Mouse (Mus musculus): Measurements from ENCODE around the gene Fam110a. TPM values are rescaled to one million over a fixed set of nuclear protein-coding genes. Genes with fewer than 3 reads are reported as not detected.

Gene Fam110a
- polyA plus RNA-seq, 1 experiment from 2014 or later, result 36.3 TPM

DNA sequence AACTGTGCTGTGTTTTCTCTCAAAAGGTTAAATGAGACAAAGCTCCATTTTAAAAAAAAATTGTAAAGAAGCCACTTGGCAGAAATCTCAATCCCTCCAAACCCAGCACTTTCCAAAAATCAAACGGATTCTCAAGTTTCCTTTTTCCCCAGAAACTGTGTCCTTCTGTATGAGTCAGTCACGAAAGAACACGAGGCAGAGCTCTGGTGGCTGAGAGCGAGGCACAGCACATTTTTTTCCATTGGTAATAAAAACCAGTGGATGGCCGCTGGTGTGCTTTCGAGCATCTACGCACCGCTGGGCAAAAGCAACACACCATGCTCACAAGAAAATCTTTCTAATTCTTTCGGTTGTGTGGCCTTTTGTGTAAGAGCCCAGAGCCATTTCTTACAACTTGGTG, 4.0 kb upstream of the Fam110a start:
- Histone ChIP-seq H3K27me3 (replicated peaks; ENCODE audit: insufficient read depth, low read length) (no peaks in the 10 kb centered on the region), H3K36me3 (ENCODE audit: insufficient read depth, low read length) (no peaks in the 10 kb centered on the region), H3K4me2 (replicated peaks; ENCODE audit: low read depth, low read length) (no peak overlapping the region), H3K4me3 (ENCODE audit: low read depth, low read length) (no peak overlapping the region), H3K27ac (ENCODE audit: low read length) (no peak overlapping the region), H3K4me1 (ENCODE audit: insufficient read depth, low read depth, low read length) (peaks cover 12% of the 10 kb centered on the region; the same call in 1 of the 2 replicates), H3K9ac (replicated peaks; ENCODE audit: low read depth) (no peak overlapping the region), H3K9me3 (ENCODE audit: low read length) (no peaks in the 10 kb centered on the region)
- WGBS, result 62% methylated on average over 9 of the region's 9 CpGs
- ATAC-seq (no peak), DNase-seq (ENCODE audit: low spot score) (no peak)
- TF ChIP-seq CTCF (IDR thresholded peaks at IDR 0.05), result no peak
- TF ChIP-seq EP300 (IDR thresholded peaks at IDR 0.05), result no peak

DNA sequence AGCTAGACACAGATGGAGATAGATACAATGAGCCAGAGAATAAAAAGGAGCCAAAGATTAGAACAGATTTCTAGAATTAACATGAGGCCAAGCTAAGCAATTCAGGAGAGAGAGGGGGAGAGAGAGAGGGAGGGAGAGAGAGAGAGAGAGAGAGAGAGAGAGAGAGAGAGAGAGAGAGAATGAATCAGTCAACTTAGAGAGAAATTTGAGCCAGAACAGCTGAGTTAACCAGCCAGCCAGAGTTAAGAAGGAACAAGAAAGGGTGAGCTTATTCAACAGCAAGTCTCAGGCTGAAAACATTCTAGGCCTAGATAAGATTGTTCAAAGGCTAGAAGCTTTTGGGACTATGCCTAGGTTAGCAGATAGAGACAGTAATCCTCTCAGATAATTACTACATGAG, 2.5 kb upstream of the Fam110a start:
- DNase-seq (ENCODE audit: low spot score), result no peak
- Histone ChIP-seq H3K36me3 (ENCODE audit: insufficient read depth, low read length) (no peaks in the 10 kb centered on the region), H3K27me3 (replicated peaks; ENCODE audit: insufficient read depth, low read length) (no peaks in the 10 kb centered on the region), H3K9me3 (ENCODE audit: low read length) (no peaks in the 10 kb centered on the region), H3K4me3 (ENCODE audit: low read depth, low read length) (no peak overlapping the region), H3K27ac (ENCODE audit: low read length) (no peak overlapping the region), H3K9ac (replicated peaks; ENCODE audit: low read depth) (no peak overlapping the region), H3K4me1 (ENCODE audit: insufficient read depth, low read depth, low read length) (peaks cover 21% of the 10 kb centered on the region; the same call in 1 of the 2 replicates), H3K4me2 (replicated peaks; ENCODE audit: low read depth, low read length) (no peak overlapping the region)
- TF ChIP-seq CTCF (IDR thresholded peaks at IDR 0.05) (no peak), EP300 (IDR thresholded peaks at IDR 0.05) (no peak)
- no peak for ATAC-seq

DNA sequence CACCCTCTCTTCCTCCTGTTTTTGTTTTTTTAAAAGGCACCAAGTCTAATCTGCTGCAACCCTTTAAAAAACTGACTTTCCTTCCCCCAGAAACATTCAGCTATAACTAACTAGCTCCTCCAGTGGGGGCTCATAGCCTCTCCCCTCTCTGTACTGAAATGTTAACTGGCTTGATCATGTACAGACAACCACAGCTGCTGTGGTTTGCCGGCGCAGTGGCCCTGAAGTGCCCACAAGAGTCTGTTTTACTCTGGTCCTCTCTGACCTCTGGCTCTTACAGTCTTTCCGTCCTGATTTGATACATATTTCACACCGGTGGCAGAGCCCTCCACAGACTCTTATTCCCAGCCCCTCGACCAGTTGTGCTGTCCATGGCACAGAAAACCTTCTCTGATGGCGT, 1.2 kb upstream of the Fam110a start:
- Histone ChIP-seq H3K9me3 (ENCODE audit: low read length) (no peaks in the 10 kb centered on the region), H3K27me3 (replicated peaks; ENCODE audit: insufficient read depth, low read length) (no peaks in the 10 kb centered on the region), H3K36me3 (ENCODE audit: insufficient read depth, low read length) (no peaks in the 10 kb centered on the region), H3K4me2 (replicated peaks; ENCODE audit: low read depth, low read length) (no peak overlapping the region), H3K9ac (replicated peaks; ENCODE audit: low read depth) (no peak overlapping the region), H3K4me1 (ENCODE audit: insufficient read depth, low read depth, low read length) (peaks cover 23% of the 10 kb centered on the region; the same call in 1 of the 2 replicates), H3K4me3 (ENCODE audit: low read depth, low read length) (no peak overlapping the region), H3K27ac (ENCODE audit: low read length) (no peak overlapping the region)
- ATAC-seq (no peak), DNase-seq (ENCODE audit: low spot score) (no peak)
- 55% methylated on average over 6 of the region's 6 CpGs for WGBS
- TF ChIP-seq EP300 (IDR thresholded peaks at IDR 0.05) (no peak), CTCF (IDR thresholded peaks at IDR 0.05) (no peak)

DNA sequence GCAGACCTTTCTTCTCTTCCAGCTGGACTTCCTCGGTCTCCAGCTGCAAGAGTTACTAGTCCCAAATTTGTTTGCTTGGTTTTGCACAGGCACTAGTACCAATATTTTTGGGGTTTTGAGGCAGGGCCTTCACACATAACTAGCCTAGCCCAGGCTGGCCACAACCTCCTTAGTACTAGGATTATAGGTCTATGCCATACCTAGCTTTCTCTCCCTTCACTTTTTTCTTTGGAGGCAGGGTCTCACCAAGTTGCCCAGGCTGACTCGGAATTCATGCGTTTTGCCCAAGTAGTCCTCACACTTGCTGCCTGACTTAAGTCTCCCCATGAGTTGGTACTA, 305 bp upstream of the Fam110a start:
- Histone ChIP-seq H3K27me3 (replicated peaks; ENCODE audit: insufficient read depth, low read length) (no peaks in the 10 kb centered on the region), H3K9ac (replicated peaks; ENCODE audit: low read depth) (no peak overlapping the region), H3K9me3 (ENCODE audit: low read length) (no peaks in the 10 kb centered on the region), H3K27ac (ENCODE audit: low read length) (0 out of 2 replicates have a peak overlapping the region, but pooled peaks have one; percentile 28), H3K36me3 (ENCODE audit: insufficient read depth, low read length) (no peaks in the 10 kb centered on the region), H3K4me2 (replicated peaks; ENCODE audit: low read depth, low read length) (peak overlapping the region; percentile 90), H3K4me3 (ENCODE audit: low read depth, low read length) (peak overlapping the region; percentile 61; the same call in 1 of the 2 replicates), H3K4me1 (ENCODE audit: insufficient read depth, low read depth, low read length) (peaks cover 23% of the 10 kb centered on the region; the same call in 1 of the 2 replicates)
- TF ChIP-seq CTCF (IDR thresholded peaks at IDR 0.05) (no peak), EP300 (IDR thresholded peaks at IDR 0.05) (no peak)
- ATAC-seq (no peak), DNase-seq (ENCODE audit: low spot score) (no peak)
- WGBS, result 31% methylated on average over 3 of the region's 3 CpGs

DNA sequence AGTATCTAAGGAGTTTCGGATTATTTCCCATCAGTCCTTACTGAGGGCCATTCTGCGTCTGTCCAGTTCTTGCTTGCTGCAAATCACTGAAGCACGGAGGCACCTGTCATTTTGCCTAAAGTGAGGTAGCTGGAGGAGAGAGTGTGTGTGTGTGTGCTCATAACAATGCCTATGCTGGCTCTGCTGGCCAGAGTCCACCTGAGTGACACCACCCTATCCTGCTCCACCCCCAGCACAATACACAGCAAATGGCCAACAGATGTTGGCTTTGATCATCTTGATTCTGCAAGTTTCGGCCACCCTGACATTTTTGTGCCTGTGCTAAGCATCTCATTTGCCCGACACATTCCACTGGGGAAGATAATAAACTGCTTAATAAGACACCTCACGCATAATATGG, 1.5 kb downstream of the Fam110a start:
- Histone ChIP-seq H3K4me1 (ENCODE audit: insufficient read depth, low read depth, low read length) (peaks cover 31% of the 10 kb centered on the region; the same call in 1 of the 2 replicates), H3K4me2 (replicated peaks; ENCODE audit: low read depth, low read length) (peak overlapping the region; percentile 14; the same call in 1 of the 2 replicates), H3K36me3 (ENCODE audit: insufficient read depth, low read length) (no peaks in the 10 kb centered on the region), H3K27ac (ENCODE audit: low read length) (no peak overlapping the region), H3K9me3 (ENCODE audit: low read length) (no peaks in the 10 kb centered on the region), H3K27me3 (replicated peaks; ENCODE audit: insufficient read depth, low read length) (no peaks in the 10 kb centered on the region), H3K9ac (replicated peaks; ENCODE audit: low read depth) (no peak overlapping the region), H3K4me3 (ENCODE audit: low read depth, low read length) (no peak overlapping the region)
- DNase-seq (ENCODE audit: low spot score) (no peak), ATAC-seq (no peak)
- TF ChIP-seq EP300 (IDR thresholded peaks at IDR 0.05) (no peak), CTCF (IDR thresholded peaks at IDR 0.05) (no peak)
- 73% methylated on average over 6 of the region's 6 CpGs for WGBS

DNA sequence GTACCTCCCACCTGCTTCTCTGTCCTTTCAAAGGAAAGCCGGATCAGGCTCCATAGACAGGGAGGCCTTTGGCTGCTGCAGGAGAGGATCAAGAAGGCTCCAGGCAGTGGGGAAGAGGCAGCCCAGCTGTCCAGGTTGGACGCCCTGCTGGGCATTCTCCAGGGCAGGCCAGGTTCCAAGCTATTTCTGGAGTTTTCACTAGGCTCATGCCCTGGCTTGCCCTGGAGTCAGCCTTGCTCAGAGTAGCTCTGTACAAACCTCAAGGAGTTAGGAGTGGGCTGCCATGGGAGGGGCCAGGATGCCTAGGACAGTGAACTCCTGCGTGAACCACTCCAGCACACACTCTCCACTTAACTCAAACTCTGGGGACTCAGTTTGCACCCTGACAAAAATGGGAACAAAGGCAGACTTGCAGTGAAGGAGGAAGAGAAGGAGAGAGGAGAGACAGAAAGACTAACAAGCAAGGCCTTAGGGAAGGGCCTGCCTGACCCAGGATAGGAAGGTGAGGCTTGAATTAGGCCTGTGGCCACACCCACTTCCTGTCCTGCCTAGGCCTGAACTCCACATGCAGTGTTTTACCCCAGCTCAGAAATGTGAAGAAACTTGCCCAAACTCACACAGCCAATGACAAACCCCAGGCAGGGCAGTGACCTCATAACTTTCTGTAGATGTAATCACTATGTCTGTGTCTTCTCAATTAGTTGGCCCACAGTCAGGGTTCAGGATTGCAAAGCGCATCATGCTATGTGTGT, 2.2 kb downstream of the Fam110a start:
- TF ChIP-seq EP300 (IDR thresholded peaks at IDR 0.05), result no peak
- no peak for TF ChIP-seq CTCF (IDR thresholded peaks at IDR 0.05)
- peak overlapping the region; percentile 14; the same call in 1 of the 2 replicates for H3K4me2 ChIP-seq (replicated peaks; ENCODE audit: low read depth, low read length)
- no peak overlapping the region for H3K9ac ChIP-seq (replicated peaks; ENCODE audit: low read depth)
- H3K36me3 ChIP-seq (ENCODE audit: insufficient read depth, low read length), result no peaks in the 10 kb centered on the region
- H3K27ac ChIP-seq (ENCODE audit: low read length), result peak overlapping the region; percentile 21; the same call in 1 of the 2 replicates
- H3K9me3 ChIP-seq (ENCODE audit: low read length), result no peaks in the 10 kb centered on the region
- no peak for DNase-seq (ENCODE audit: low spot score)
- H3K4me1 ChIP-seq (ENCODE audit: insufficient read depth, low read depth, low read length), result peaks cover 35% of the 10 kb centered on the region; the same call in 1 of the 2 replicates
- no peak for ATAC-seq
- WGBS, result 65% methylated on average over 4 of the region's 4 CpGs
- H3K4me3 ChIP-seq (ENCODE audit: low read depth, low read length), result no peak overlapping the region
- no peaks in the 10 kb centered on the region for H3K27me3 ChIP-seq (replicated peaks; ENCODE audit: insufficient read depth, low read length)
